Mouse (Mus musculus) ES-E14 (cell line): Measurements from ENCODE around the gene Itga9. TPM values are rescaled to one million over a fixed set of nuclear protein-coding genes. Genes with fewer than 3 reads are reported as not detected.

Source experiments
- DNase-seq: peaks from one replicate; pipeline ENCODE4 v3.0.0-alpha.2; 2013; ENCODE audit warnings: low read depth, low spot score
- H3K27ac ChIP-seq: 2 replicates; pipeline ENCODE4 v1.5.1; 2012; ENCODE audit warnings: low read depth, mild to moderate bottlenecking, low read length, moderate library complexity, mixed read lengths; ENCODE audit not compliant: poor library complexity, insufficient read depth, severe bottlenecking
- H3K36me3 ChIP-seq: 2 replicates; pipeline ENCODE4 v1.6.1; 2012; ENCODE audit warnings: mild to moderate bottlenecking, low read length, moderate library complexity, mixed read lengths; ENCODE audit not compliant: control insufficient read depth, poor library complexity, insufficient read depth, severe bottlenecking
- H3K4me1 ChIP-seq, 2 experiments: fragments of 150-350 bp in 1 of 2; sonication (generic) in 1 of 2; 2 replicates each; pipeline ENCODE4 v1.6.1; 2012; ENCODE audit warnings: low read length in 2 of 2, mild to moderate bottlenecking in 1 of 2, mixed read lengths in 1 of 2; ENCODE audit not compliant: control insufficient read depth in 2 of 2, insufficient read depth in 2 of 2, poor library complexity in 1 of 2
- H3K4me3 ChIP-seq, 2 experiments: fragments of 150-350 bp in 1 of 2; sonication (generic) in 1 of 2; 2 replicates each; pipeline ENCODE4 v1.5.1; 2012; ENCODE audit warnings: low read length in 2 of 2, low read depth in 1 of 2, mild to moderate bottlenecking in 1 of 2, mixed read lengths in 1 of 2; ENCODE audit not compliant: insufficient read depth in 1 of 2, poor library complexity in 1 of 2, severe bottlenecking in 1 of 2
- H3K9ac ChIP-seq: 2 replicates; pipeline ENCODE4 v1.6.1; 2012; ENCODE audit warnings: low read depth, mild to moderate bottlenecking, low read length, mixed read lengths; ENCODE audit not compliant: poor library complexity, insufficient read depth, severe bottlenecking
- H3K9me3 ChIP-seq: fragments of 150-350 bp; sonication (generic); 2 replicates; pipeline ENCODE4 v1.6.1; 2012; ENCODE audit warnings: low read depth, mild to moderate bottlenecking, low read length; ENCODE audit not compliant: control insufficient read depth, insufficient read depth
- CHD2 ChIP-seq: IDR thresholded peaks from 2 replicates; pipeline ENCODE4 v1.6.1; 2014; ENCODE audit warnings: mild to moderate bottlenecking, low read depth, low read length, inconsistent platforms
- HCFC1 ChIP-seq: IDR thresholded peaks from 2 replicates; pipeline ENCODE4 v1.6.1; 2012; ENCODE audit warnings: low read length, inconsistent platforms, borderline replicate concordance; ENCODE audit not compliant: insufficient read depth
- MAFK ChIP-seq: IDR thresholded peaks from 2 replicates; pipeline ENCODE4 v1.6.1; 2014; ENCODE audit warnings: mild to moderate bottlenecking, low read depth, low read length, inconsistent platforms; ENCODE audit not compliant: insufficient read depth
- ZC3H11A ChIP-seq: IDR thresholded peaks from 2 replicates; pipeline ENCODE4 v1.6.1; 2012; ENCODE audit warnings: low read depth, mild to moderate bottlenecking, inconsistent platforms, low read length, borderline replicate concordance
- ZNF384 ChIP-seq: IDR thresholded peaks from 2 replicates; pipeline ENCODE4 v1.6.1; 2012; ENCODE audit warnings: low read depth, low read length, inconsistent platforms
- in situ Hi-C, 2 experiments: fragments of 600-800 bp; cut with MboI; formaldehyde crosslinking; loops; one replicate each; pipeline ENCODE4 v1.15.1; 2025; ENCODE audit warnings: low sequenced_read_pairs in 2 of 2, inconsistent platforms in 1 of 2; ENCODE audit not compliant: unreplicated experiment in 2 of 2
- total RNA-seq: library from RNA; depleted of rRNA; stranded (reverse); fragments of 300-350 nt; gene quantifications from 2 replicates; pipeline ENCODE4 v1.2.3, GENCODE M21; 2012

Gene Itga9
- total RNA-seq, 1 experiment, result 19.7 TPM

GRCm38 (mm10) chr9:118891593-118891992 lies 285.1 kb downstream of the Itga9 start:
- no peaks in the 10 kb centered on the region for H3K9me3 ChIP-seq
- no peaks in the 10 kb centered on the region for H3K4me1 ChIP-seq
- H3K9ac ChIP-seq, result no peak overlapping the region
- no peak for DNase-seq
- no peaks in the 10 kb centered on the region for H3K36me3 ChIP-seq
- no peak overlapping the region for H3K4me3 ChIP-seq
- in situ Hi-C loops, result no loop called here
- TF ChIP-seq CHD2 (no peak), ZNF384 (no peak), ZC3H11A (no peak), HCFC1 (no peak), MAFK (no peak)
- H3K27ac ChIP-seq, result no peak overlapping the region

GRCm38 (mm10) chr9:118895101-118895500 lies 288.6 kb downstream of the Itga9 start:
- in situ Hi-C loops, result no loop called here

GRCm38 (mm10) chr9:118900677-118901076 lies 294.2 kb downstream of the Itga9 start:
- in situ Hi-C loops, result loop anchor here (10.0 to 25.0 kb wide), 2 partner anchors 313 to 316 kb away; no protein-coding TSS in a partner anchor
- TF ChIP-seq ZC3H11A (no peak), HCFC1 (no peak), CHD2 (no peak), ZNF384 (no peak), MAFK (no peak)
- H3K4me1 ChIP-seq, result no peaks in the 10 kb centered on the region
- no peak overlapping the region for H3K27ac ChIP-seq
- no peak overlapping the region for H3K4me3 ChIP-seq
- DNase-seq, result no peak
- no peak overlapping the region for H3K9ac ChIP-seq
- H3K9me3 ChIP-seq, result no peaks in the 10 kb centered on the region
- no peaks in the 10 kb centered on the region for H3K36me3 ChIP-seq

More at GRCm38 (mm10) chr9:118895101-118895500, 288.6 kb downstream of the Itga9 start:
- TF ChIP-seq ZC3H11A (no peak), MAFK (no peak), CHD2 (no peak), HCFC1 (no peak), ZNF384 (no peak)
- H3K9me3 ChIP-seq, result no peaks in the 10 kb centered on the region
- no peak overlapping the region for H3K4me3 ChIP-seq
- H3K36me3 ChIP-seq, result no peaks in the 10 kb centered on the region
- no peak overlapping the region for H3K27ac ChIP-seq
- no peaks in the 10 kb centered on the region for H3K4me1 ChIP-seq
- no peak overlapping the region for H3K9ac ChIP-seq
- no peak for DNase-seq

- no peaks in the 10 kb centered on the region for H3K9me3 ChIP-seq
- no peak overlapping the region for H3K4me3 ChIP-seq
- H3K9ac ChIP-seq, result no peak overlapping the region
- H3K27ac ChIP-seq, result no peak overlapping the region
- no peaks in the 10 kb centered on the region for H3K36me3 ChIP-seq
- in situ Hi-C loops, result loop anchor here (10.0 to 25.0 kb wide), 2 partner anchors 315 to 317 kb away; no protein-coding TSS in a partner anchor
- no peak for DNase-seq
- no peaks in the 10 kb centered on the region for H3K4me1 ChIP-seq
- TF ChIP-seq HCFC1 (no peak), MAFK (no peak), ZC3H11A (no peak), CHD2 (no peak), ZNF384 (no peak)
These were observed 295.4 kb downstream of the Itga9 start for GRCm38 (mm10) chr9:118901917-118902316.

GRCm38 (mm10) chr9:118907934-118908620 lies 301.6 kb downstream of the Itga9 start:
- H3K9ac ChIP-seq, result no peak overlapping the region
- peak; percentile 75 for DNase-seq
- H3K27ac ChIP-seq, result no peak overlapping the region
- in situ Hi-C loops, result loop anchor here (10.0 to 25.0 kb wide), 2 partner anchors 321 to 323 kb away; no protein-coding TSS in a partner anchor
- H3K4me1 ChIP-seq, result no peaks in the 10 kb centered on the region
- no peaks in the 10 kb centered on the region for H3K9me3 ChIP-seq
- H3K36me3 ChIP-seq, result no peaks in the 10 kb centered on the region
- H3K4me3 ChIP-seq, result no peak overlapping the region
- TF ChIP-seq HCFC1 (no peak), ZC3H11A (peak; percentile 81), MAFK (no peak), ZNF384 (no peak)
